In genomic region chr8:122099711-122100220, GRCm38 (mm10) we compare ENCODE assay signal across 21 mouse cellular contexts.
DNase-seq lines count a peak whose midpoint lies in the region; ATAC-seq and TF ChIP-seq lines count a peak whose summit lies in the region.
"Had no signal": no experiment of that assay in that cellular context is flagged by ENCODE, and none has a peak within 500 bp of the region (broad histone marks: within the 10 kb centered on the region; RNA-seq: fewer than 3 reads in every experiment).

No protein-coding gene starts in this region.

- H3K27me3 ChIP-seq in limb, embryonic 13.5 days: no peaks in the 10 kb centered on the region; the same call in 1 of the 2 replicates
- no peaks in the 10 kb centered on the region for H3K27me3 ChIP-seq in limb, embryonic 10.5 days (ENCODE audit: low read depth, poor library complexity, severe bottlenecking)
- no peaks in the 10 kb centered on the region for H3K27me3 ChIP-seq in stomach, embryonic 14.5 days (ENCODE audit: control insufficient read depth, insufficient read depth, low read length)
- no peaks in the 10 kb centered on the region for H3K27me3 ChIP-seq in stomach, postnatal 0 days (ENCODE audit: control insufficient read depth, insufficient read depth, low read length)
- no peaks in the 10 kb centered on the region for H3K27me3 ChIP-seq in stomach, embryonic 15.5 days (replicated peaks)
- H3K27me3 ChIP-seq: midbrain, embryonic 13.5 days; Patski had no signal

- ATAC-seq in limb, embryonic 13.5 days (ENCODE audit: low FRiP score, low read depth): no peak
- ATAC-seq in stomach, embryonic 14.5 days (ENCODE audit: insufficient number of reproducible peaks, insufficient read depth, low FRiP score, low read depth): no peak
- ATAC-seq in stomach, postnatal 0 days (ENCODE audit: low FRiP score, low TSS enrichment): no peak
- ATAC-seq in stomach, embryonic 15.5 days (ENCODE audit: insufficient read depth, low FRiP score, low read depth): no peak
- ATAC-seq: forebrain, postnatal 0 days; inflammation-experienced regulatory T-cells, adult 6 months; liver, postnatal 0 days; midbrain, embryonic 13.5 days; Patski had no signal

- 73% methylated on average over 7 of the region's 7 CpGs for WGBS in limb, embryonic 13.5 days
- 76% methylated on average over 7 of the region's 7 CpGs for WGBS in limb, embryonic 10.5 days
- 58% methylated on average over 7 of the region's 7 CpGs for WGBS in stomach, embryonic 14.5 days
- 59% methylated on average over 7 of the region's 7 CpGs for WGBS in stomach, postnatal 0 days
- WGBS in stomach, embryonic 15.5 days: 51% methylated on average over 7 of the region's 7 CpGs

- H3K9me3 ChIP-seq in limb, embryonic 13.5 days: no peaks in the 10 kb centered on the region
- no peaks in the 10 kb centered on the region for H3K9me3 ChIP-seq in limb, embryonic 10.5 days (replicated peaks)
- no peaks in the 10 kb centered on the region for H3K9me3 ChIP-seq in stomach, embryonic 14.5 days (ENCODE audit: control insufficient read depth, low read depth, low read length)
- no peaks in the 10 kb centered on the region for H3K9me3 ChIP-seq in stomach, postnatal 0 days (ENCODE audit: control insufficient read depth, low read length)
- H3K9me3 ChIP-seq in stomach, embryonic 15.5 days: no peaks in the 10 kb centered on the region
- H3K9me3 ChIP-seq: midbrain, embryonic 13.5 days had no signal

- H3K4me2 ChIP-seq in limb, embryonic 13.5 days (replicated peaks): no peak overlapping the region
- no peak overlapping the region for H3K4me2 ChIP-seq in stomach, embryonic 14.5 days (replicated peaks; ENCODE audit: low read depth, low read length)
- H3K4me2 ChIP-seq in stomach, postnatal 0 days (replicated peaks; ENCODE audit: low read depth): no peak overlapping the region
- H3K4me2 ChIP-seq in stomach, embryonic 15.5 days: no peak overlapping the region
- H3K4me2 ChIP-seq: hindbrain, embryonic 14.5 days; liver, embryonic 11.5 days; midbrain, embryonic 13.5 days had no signal

- peak; percentile 90 for DNase-seq in heart, adult 11 months
- no peak for DNase-seq in heart, adult 18-20 months
- DNase-seq in limb, embryonic 10.5 days (ENCODE audit: low spot score): no peak
- DNase-seq in stomach, postnatal 0 days (ENCODE audit: low spot score): no peak
- no peak for DNase-seq in cerebellum, adult 9-11 months
- DNase-seq: cerebellum, adult 11 months; cerebellum, postnatal 10 days; forebrain, postnatal 0 days; heart, postnatal 4 days; kidney, adult 18-20 months; kidney, postnatal 4 days; layer of hippocampus, adult 9-11 months; liver, postnatal 0 days had no signal

- no peak for TF ChIP-seq CTCF in stomach, postnatal 0 days (IDR thresholded peaks at IDR 0.05; ENCODE audit: low read depth)

- peaks cover 34% of the 10 kb centered on the region for H3K4me1 ChIP-seq in limb, embryonic 13.5 days
- H3K4me1 ChIP-seq in limb, embryonic 10.5 days: peaks cover 20% of the 10 kb centered on the region
- peaks cover 23% of the 10 kb centered on the region; the same call in 1 of the 2 replicates for H3K4me1 ChIP-seq in stomach, embryonic 14.5 days (ENCODE audit: control insufficient read depth, insufficient read depth, low read length)
- H3K4me1 ChIP-seq in stomach, postnatal 0 days (replicated peaks; ENCODE audit: control insufficient read depth, insufficient read depth): no peaks in the 10 kb centered on the region
- H3K4me1 ChIP-seq in stomach, embryonic 15.5 days: peaks cover 18% of the 10 kb centered on the region

- no peak overlapping the region for H3K4me3 ChIP-seq in limb, embryonic 13.5 days
- H3K4me3 ChIP-seq in limb, embryonic 10.5 days: no peak overlapping the region
- H3K4me3 ChIP-seq in stomach, embryonic 14.5 days (ENCODE audit: low read depth, low read length): no peak overlapping the region
- H3K4me3 ChIP-seq in stomach, postnatal 0 days (ENCODE audit: low read depth, low read length): no peak overlapping the region
- H3K4me3 ChIP-seq in stomach, embryonic 15.5 days (replicated peaks): no peak overlapping the region
- H3K4me3 ChIP-seq: midbrain, embryonic 13.5 days had no signal

- H3K9ac ChIP-seq in limb, embryonic 13.5 days: no peak overlapping the region
- no peak overlapping the region for H3K9ac ChIP-seq in stomach, embryonic 14.5 days (replicated peaks; ENCODE audit: low read depth, low read length)
- no peak overlapping the region for H3K9ac ChIP-seq in stomach, postnatal 0 days (ENCODE audit: low read length)
- no peak overlapping the region for H3K9ac ChIP-seq in stomach, embryonic 15.5 days
- H3K9ac ChIP-seq: forebrain, postnatal 0 days; hindbrain, embryonic 14.5 days; liver, postnatal 0 days; midbrain, embryonic 13.5 days had no signal

- H3K36me3 ChIP-seq in limb, embryonic 13.5 days: no peaks in the 10 kb centered on the region
- H3K36me3 ChIP-seq in limb, embryonic 10.5 days: no peaks in the 10 kb centered on the region
- H3K36me3 ChIP-seq in stomach, embryonic 14.5 days (ENCODE audit: control insufficient read depth, insufficient read depth, low read length): no peaks in the 10 kb centered on the region
- H3K36me3 ChIP-seq in stomach, postnatal 0 days (ENCODE audit: control insufficient read depth, insufficient read depth, low read length): no peaks in the 10 kb centered on the region
- H3K36me3 ChIP-seq in stomach, embryonic 15.5 days: no peaks in the 10 kb centered on the region
- H3K36me3 ChIP-seq: midbrain, embryonic 13.5 days had no signal

- peak overlapping the region; percentile 65; the same call in 1 of the 2 replicates for H3K27ac ChIP-seq in limb, embryonic 13.5 days
- no peak overlapping the region for H3K27ac ChIP-seq in limb, embryonic 10.5 days
- H3K27ac ChIP-seq in stomach, embryonic 14.5 days (ENCODE audit: low read length): peak overlapping the region; percentile 33; the same call in 1 of the 2 replicates
- H3K27ac ChIP-seq in stomach, postnatal 0 days (replicated peaks): no peak overlapping the region
- H3K27ac ChIP-seq in stomach, embryonic 15.5 days: peak overlapping the region; percentile 16; the same call in 1 of the 2 replicates
- H3K27ac ChIP-seq: hindbrain, embryonic 14.5 days; midbrain, embryonic 13.5 days had no signal

- no peak for TF ChIP-seq EP300 in stomach, postnatal 0 days (optimal IDR thresholded peaks at IDR 0.05)

Comparison
In these comparisons a context has a peak if more than half of its experiments do, and no peak if none do; other contexts are left out.
1. H3K27ac ChIP-seq: peak in limb, embryonic 13.5 days (single experiment), stomach, embryonic 14.5 days (single experiment) and stomach, embryonic 15.5 days (single experiment); none in limb, embryonic 10.5 days (single experiment) and stomach, postnatal 0 days (single experiment).